Mouse (Mus musculus): ENCODE measurements around the gene Ush1g. TPM values are rescaled to one million over a fixed set of nuclear protein-coding genes. Genes with fewer than 3 reads are reported as not detected.
A peak's percentile ranks its signal among the peaks of the same experiment; 100 is the strongest.

The Ush1g gene
- polyA plus RNA-seq, 1 experiment from 2014 or later = 0.06 TPM

GRCm38 (mm10) chr11:115285282-115285681, 36.6 kb downstream of the Ush1g start:
- ATAC-seq (ENCODE audit: low FRiP score) = no peak
- Histone ChIP-seq H3K4me2 (no peak overlapping the region), H3K9me3 (no peaks in the 10 kb centered on the region), H3K36me3 (no peaks in the 10 kb centered on the region), H3K27ac (no peak overlapping the region), H3K27me3 (no peaks in the 10 kb centered on the region), H3K4me1 (replicated peaks) (peaks cover 13% of the 10 kb centered on the region), H3K9ac (no peak overlapping the region), H3K4me3 (no peak overlapping the region)
- WGBS = 73% methylated on average over 4 of the region's 4 CpGs

GRCm38 (mm10) chr11:115283891-115284620, 37.8 kb downstream of the Ush1g start:
- H3K9ac ChIP-seq = no peak overlapping the region
- no peak overlapping the region for H3K4me3 ChIP-seq
- H3K36me3 ChIP-seq = no peaks in the 10 kb centered on the region
- no peaks in the 10 kb centered on the region for H3K9me3 ChIP-seq
- H3K27me3 ChIP-seq = no peaks in the 10 kb centered on the region
- no peak overlapping the region for H3K27ac ChIP-seq
- H3K4me1 ChIP-seq (replicated peaks) = peaks cover 13% of the 10 kb centered on the region
- H3K4me2 ChIP-seq = no peak overlapping the region
- ATAC-seq (ENCODE audit: low FRiP score) = no peak
- WGBS = 84% methylated on average over 12 of the region's 12 CpGs

GRCm38 (mm10) chr11:115283486-115283765, 38.4 kb downstream of the Ush1g start:
- no peak overlapping the region; the same call in 1 of the 2 replicates for H3K9ac ChIP-seq
- H3K4me3 ChIP-seq = no peak overlapping the region
- peaks cover 13% of the 10 kb centered on the region for H3K4me1 ChIP-seq (replicated peaks)
- H3K27me3 ChIP-seq = no peaks in the 10 kb centered on the region
- WGBS = 80% methylated on average over 9 of the region's 9 CpGs
- no peak overlapping the region for H3K27ac ChIP-seq
- no peaks in the 10 kb centered on the region for H3K9me3 ChIP-seq
- H3K36me3 ChIP-seq = no peaks in the 10 kb centered on the region
- no peak for ATAC-seq (ENCODE audit: low FRiP score)
- no peak overlapping the region for H3K4me2 ChIP-seq

- H3K4me2 ChIP-seq = no peak overlapping the region
- H3K27me3 ChIP-seq = no peaks in the 10 kb centered on the region
- no peak overlapping the region for H3K4me3 ChIP-seq
- H3K9me3 ChIP-seq = no peaks in the 10 kb centered on the region
- no peak overlapping the region; the same call in 1 of the 2 replicates for H3K9ac ChIP-seq
- 83% methylated on average over 8 of the region's 8 CpGs for WGBS
- no peaks in the 10 kb centered on the region for H3K36me3 ChIP-seq
- H3K27ac ChIP-seq = no peak overlapping the region
- peaks cover 16% of the 10 kb centered on the region for H3K4me1 ChIP-seq (replicated peaks)
- no peak for ATAC-seq (ENCODE audit: low FRiP score)
These were observed 38.9 kb downstream of the Ush1g start for GRCm38 (mm10) chr11:115282723-115283485.

- WGBS = 83% methylated on average over 8 of the region's 8 CpGs
- H3K9ac ChIP-seq = peak overlapping the region; percentile 29; the same call in 1 of the 2 replicates
- no peak for ATAC-seq (ENCODE audit: low FRiP score)
- H3K9me3 ChIP-seq = no peaks in the 10 kb centered on the region
- H3K27ac ChIP-seq = no peak overlapping the region
- H3K4me2 ChIP-seq = no peak overlapping the region
- H3K27me3 ChIP-seq = no peaks in the 10 kb centered on the region
- no peak overlapping the region for H3K4me3 ChIP-seq
- H3K36me3 ChIP-seq = no peaks in the 10 kb centered on the region
- peaks cover 20% of the 10 kb centered on the region for H3K4me1 ChIP-seq (replicated peaks)
These were observed 39.5 kb downstream of the Ush1g start for GRCm38 (mm10) chr11:115282295-115282694.

GRCm38 (mm10) chr11:115279726-115280125, 42.1 kb downstream of the Ush1g start:
- Histone ChIP-seq H3K36me3 (no peaks in the 10 kb centered on the region), H3K4me3 (no peak overlapping the region), H3K4me1 (replicated peaks) (peaks cover 24% of the 10 kb centered on the region), H3K27me3 (no peaks in the 10 kb centered on the region), H3K9ac (no peak overlapping the region), H3K4me2 (no peak overlapping the region), H3K27ac (no peak overlapping the region), H3K9me3 (no peaks in the 10 kb centered on the region)
- 68% methylated on average over 1 of the region's 1 CpGs for WGBS
- ATAC-seq (ENCODE audit: low FRiP score) = no peak

- ATAC-seq (ENCODE audit: low FRiP score) = no peak
- H3K27me3 ChIP-seq = no peaks in the 10 kb centered on the region
- 69% methylated on average over 6 of the region's 6 CpGs for WGBS
- H3K9ac ChIP-seq = peak overlapping the region; percentile 68; the same call in 1 of the 2 replicates
- no peak overlapping the region for H3K27ac ChIP-seq
- peaks cover 34% of the 10 kb centered on the region for H3K4me1 ChIP-seq (replicated peaks)
- H3K4me2 ChIP-seq = peak overlapping the region; percentile 80; the same call in 1 of the 2 replicates
- H3K36me3 ChIP-seq = no peaks in the 10 kb centered on the region
- no peaks in the 10 kb centered on the region for H3K9me3 ChIP-seq
- 0 out of 2 replicates have a peak overlapping the region, but pooled peaks have one; percentile 62 for H3K4me3 ChIP-seq
These were observed 43.7 kb downstream of the Ush1g start for GRCm38 (mm10) chr11:115278176-115278575.

- H3K27me3 ChIP-seq = no peaks in the 10 kb centered on the region
- H3K4me2 ChIP-seq = peak overlapping the region; percentile 80
- 18% methylated on average over 7 of the region's 7 CpGs for WGBS
- peaks cover 2% of the 10 kb centered on the region; the same call in 1 of the 2 replicates for H3K36me3 ChIP-seq
- peak overlapping the region; percentile 68 for H3K9ac ChIP-seq
- H3K27ac ChIP-seq = peak overlapping the region; percentile 81
- no peaks in the 10 kb centered on the region for H3K9me3 ChIP-seq
- no peak for ATAC-seq (ENCODE audit: low FRiP score)
- peaks cover 39% of the 10 kb centered on the region for H3K4me1 ChIP-seq (replicated peaks)
- peak overlapping the region; percentile 62 for H3K4me3 ChIP-seq
These were observed 44.3 kb downstream of the Ush1g start for GRCm38 (mm10) chr11:115277604-115277975.

- peak; percentile 97 for ATAC-seq (ENCODE audit: low FRiP score)
- H3K9ac ChIP-seq = peak within 1 kb of the TSS; percentile 85
- WGBS = under 1% methylated on average over 42 of the region's 42 CpGs
These were observed 44.8 kb downstream of the Ush1g start, which contains the start of gene Fdxr for GRCm38 (mm10) chr11:115276780-115277603. Fdxr (minus strand) TSS chr11:115277050.

GRCm38 (mm10) chr11:115275954-115276353, 45.9 kb downstream of the Ush1g start:
- Histone ChIP-seq H3K27me3 (no peaks in the 10 kb centered on the region), H3K4me2 (peak overlapping the region; percentile 80)

More at GRCm38 (mm10) chr11:115276780-115277603, 44.8 kb downstream of the Ush1g start, which contains the start of gene Fdxr:
- Histone ChIP-seq H3K4me3 (peak within 1 kb of the TSS; percentile 62), H3K36me3 (peaks cover 4% of the 10 kb centered on the region; the same call in 1 of the 2 replicates), H3K9me3 (no peaks in the 10 kb centered on the region), H3K27me3 (no peaks in the 10 kb centered on the region), H3K27ac (peak within 1 kb of the TSS; percentile 94), H3K4me1 (replicated peaks) (peaks cover 39% of the 10 kb centered on the region), H3K4me2 (peak within 1 kb of the TSS; percentile 80)

GRCm38 (mm10) chr11:115275509-115275908, 46.3 kb downstream of the Ush1g start:
- 89% methylated on average over 6 of the region's 6 CpGs for WGBS
- peak overlapping the region; percentile 80 for H3K4me2 ChIP-seq
- no peak for ATAC-seq (ENCODE audit: low FRiP score)
- H3K27ac ChIP-seq = no peak overlapping the region
- peak overlapping the region; percentile 85 for H3K9ac ChIP-seq
- no peaks in the 10 kb centered on the region for H3K27me3 ChIP-seq
- peaks cover 39% of the 10 kb centered on the region for H3K4me1 ChIP-seq (replicated peaks)
- peak overlapping the region; percentile 62; the same call in 1 of the 2 replicates for H3K4me3 ChIP-seq
- no peaks in the 10 kb centered on the region for H3K9me3 ChIP-seq
- peaks cover 15% of the 10 kb centered on the region for H3K36me3 ChIP-seq

More at GRCm38 (mm10) chr11:115275954-115276353, 45.9 kb downstream of the Ush1g start:
- WGBS = 42% methylated on average over 3 of the region's 3 CpGs
- Histone ChIP-seq H3K9me3 (no peaks in the 10 kb centered on the region), H3K9ac (peak overlapping the region; percentile 85), H3K4me1 (replicated peaks) (peaks cover 39% of the 10 kb centered on the region), H3K4me3 (peak overlapping the region; percentile 62), H3K27ac (peak overlapping the region; percentile 94; the same call in 1 of the 2 replicates), H3K36me3 (peaks cover 14% of the 10 kb centered on the region)
- ATAC-seq (ENCODE audit: low FRiP score) = no peak

GRCm38 (mm10) chr11:115274771-115275170, 47.1 kb downstream of the Ush1g start:
- Histone ChIP-seq H3K9ac (0 out of 2 replicates have a peak overlapping the region, but pooled peaks have one; percentile 39), H3K9me3 (no peaks in the 10 kb centered on the region), H3K4me1 (replicated peaks) (peaks cover 43% of the 10 kb centered on the region), H3K4me2 (no peak overlapping the region), H3K27ac (no peak overlapping the region), H3K4me3 (no peak overlapping the region), H3K36me3 (peaks cover 15% of the 10 kb centered on the region), H3K27me3 (peaks cover under 1% of the 10 kb centered on the region)
- ATAC-seq (ENCODE audit: low FRiP score) = no peak
- 91% methylated on average over 6 of the region's 6 CpGs for WGBS

Data from hindbrain, embryonic 13.5 days (tissue).